Mouse (Mus musculus): ENCODE data around the gene Sprtn.

GRCm38 (mm10) chr8:124888385-124888784 lies 9.3 kb upstream of the Sprtn start:
- TF ChIP-seq TAL1 (IDR thresholded peaks at IDR 0.05; ENCODE audit: low read length): no peak
- TF ChIP-seq GATA1 (IDR thresholded peaks at IDR 0.05; ENCODE audit: low read length): no peak
